Mouse (Mus musculus) cerebellum, adult (tissue): Measurements from ENCODE around the gene Micu1.

Experiments used
- ATAC-seq: cut with Nextera tagmentation; 2 replicates; pipeline ENCODE4 v1.9.2; 2017; ENCODE audit warnings: mild to moderate bottlenecking, moderate library complexity, mixed read lengths; ENCODE audit not compliant: insufficient number of reproducible peaks, low FRiP score, low TSS enrichment

The Micu1 gene

DNA sequence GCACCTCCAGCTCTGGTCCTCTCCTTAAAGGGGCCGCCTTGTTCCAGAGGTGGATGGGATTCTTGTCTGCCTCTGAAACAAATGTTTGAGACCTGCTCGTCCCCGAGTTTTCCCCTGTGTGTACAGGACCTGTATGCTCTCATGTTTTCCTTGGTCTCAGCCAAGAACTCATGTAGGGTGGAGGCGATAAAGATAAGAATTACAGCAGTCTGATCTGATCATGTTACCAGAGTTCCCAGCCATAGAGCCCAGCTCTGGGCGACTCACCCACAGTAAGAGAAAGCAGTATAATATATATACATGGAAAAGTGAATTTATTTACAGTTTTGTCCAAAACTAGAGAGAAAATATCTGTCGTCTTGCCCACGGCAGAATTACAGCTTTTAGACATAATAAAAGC lies 17.7 kb downstream of the Micu1 start:
- no peak for ATAC-seq

DNA sequence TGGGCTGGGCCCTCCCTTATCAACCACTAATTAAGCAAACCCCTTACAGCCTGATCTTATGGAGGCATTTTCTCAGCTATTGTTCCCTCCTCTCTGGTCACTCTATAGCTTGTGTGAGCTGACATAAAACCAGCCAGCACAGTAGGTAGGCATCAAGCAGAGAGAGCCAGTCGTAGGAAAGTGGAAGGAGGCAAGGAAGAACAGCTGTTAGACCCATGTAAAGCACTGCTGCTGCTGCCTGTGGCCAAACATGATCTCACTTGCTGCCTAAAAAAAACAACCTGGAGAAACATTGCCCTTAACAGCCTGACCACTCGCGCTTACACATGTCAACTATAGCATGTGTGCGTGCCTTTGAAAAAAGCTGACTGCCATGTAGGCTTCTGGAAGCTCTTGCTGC lies 19.3 kb downstream of the Micu1 start:
- no peak for ATAC-seq

DNA sequence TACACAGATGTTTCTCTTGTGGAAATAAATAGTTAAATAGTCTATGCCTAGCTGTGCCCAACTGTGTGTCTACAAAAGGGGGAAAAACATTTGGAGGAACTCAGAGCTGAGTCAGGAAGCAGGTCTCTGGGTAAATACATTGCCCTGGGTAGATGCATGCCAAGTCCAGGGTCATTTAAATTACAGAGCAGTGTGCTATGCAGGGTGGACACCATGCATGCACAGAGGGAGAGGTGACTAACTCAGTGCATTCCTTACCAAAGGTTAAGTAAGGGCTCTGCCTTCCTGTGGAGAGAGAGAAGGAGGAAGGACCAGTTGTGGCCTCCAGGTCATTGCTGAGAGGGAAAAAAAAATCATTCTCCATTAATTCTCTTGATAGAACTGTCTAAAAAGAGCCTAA lies 22.4 kb downstream of the Micu1 start:
- no peak for ATAC-seq

DNA sequence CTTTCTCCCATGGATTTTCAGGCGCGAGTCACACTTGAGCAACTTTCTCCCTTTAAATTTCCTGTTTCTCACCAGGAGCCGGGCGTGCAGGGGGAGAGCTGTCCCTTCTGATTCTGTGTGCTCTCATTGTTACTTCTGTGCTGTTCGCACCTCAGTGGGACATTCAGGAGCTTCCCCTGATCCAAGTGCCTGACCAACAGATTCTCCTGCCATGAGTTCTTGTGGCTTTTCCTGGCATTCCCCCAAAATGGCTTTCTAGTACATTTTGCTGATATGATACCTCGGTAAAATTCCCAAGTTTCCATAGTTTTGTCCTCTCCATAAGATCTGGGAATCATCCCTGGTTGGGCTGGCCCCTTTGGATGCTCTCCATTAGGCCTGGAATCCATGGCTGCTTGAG lies 25.0 kb downstream of the Micu1 start:
- ATAC-seq: no peak

DNA sequence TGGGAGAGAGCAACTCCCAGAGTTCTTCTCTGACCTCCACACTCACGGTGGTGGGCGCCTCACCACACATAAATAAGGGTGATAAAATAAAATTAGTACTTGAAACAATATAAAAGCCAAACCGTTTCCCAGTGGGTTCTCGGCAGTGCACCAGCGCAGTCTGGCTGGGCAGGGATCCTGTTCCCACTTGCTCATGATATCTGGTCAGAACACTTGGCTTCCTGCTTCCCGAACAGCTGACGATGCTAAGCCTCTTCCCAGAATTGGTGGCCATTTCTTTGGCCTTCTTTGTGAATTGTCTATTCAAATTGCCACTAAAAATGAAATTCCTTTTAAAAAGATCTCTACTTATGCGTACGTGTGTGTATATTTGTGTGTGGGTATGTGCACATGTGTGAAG lies 27.0 kb downstream of the Micu1 start:
- no peak for ATAC-seq

DNA sequence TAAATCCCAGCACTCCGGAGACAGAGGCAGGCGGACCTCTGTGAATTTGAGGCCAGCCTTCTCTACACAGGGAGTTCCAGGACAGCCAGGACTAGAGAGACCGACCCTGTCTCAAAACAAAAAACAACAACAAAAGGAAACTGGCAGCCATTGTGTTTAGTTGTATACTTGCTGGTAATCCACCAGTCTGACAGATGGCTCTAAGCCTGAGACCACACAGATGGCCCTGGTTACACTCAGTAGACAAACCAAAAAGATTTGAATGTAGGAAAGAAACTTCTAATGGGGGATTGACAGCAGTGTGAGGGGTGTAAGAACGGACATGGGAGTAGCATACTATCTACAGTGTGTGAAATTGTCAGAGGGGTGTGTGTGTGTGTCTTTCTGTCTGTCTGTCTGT lies 27.6 kb downstream of the Micu1 start:
- no peak for ATAC-seq

DNA sequence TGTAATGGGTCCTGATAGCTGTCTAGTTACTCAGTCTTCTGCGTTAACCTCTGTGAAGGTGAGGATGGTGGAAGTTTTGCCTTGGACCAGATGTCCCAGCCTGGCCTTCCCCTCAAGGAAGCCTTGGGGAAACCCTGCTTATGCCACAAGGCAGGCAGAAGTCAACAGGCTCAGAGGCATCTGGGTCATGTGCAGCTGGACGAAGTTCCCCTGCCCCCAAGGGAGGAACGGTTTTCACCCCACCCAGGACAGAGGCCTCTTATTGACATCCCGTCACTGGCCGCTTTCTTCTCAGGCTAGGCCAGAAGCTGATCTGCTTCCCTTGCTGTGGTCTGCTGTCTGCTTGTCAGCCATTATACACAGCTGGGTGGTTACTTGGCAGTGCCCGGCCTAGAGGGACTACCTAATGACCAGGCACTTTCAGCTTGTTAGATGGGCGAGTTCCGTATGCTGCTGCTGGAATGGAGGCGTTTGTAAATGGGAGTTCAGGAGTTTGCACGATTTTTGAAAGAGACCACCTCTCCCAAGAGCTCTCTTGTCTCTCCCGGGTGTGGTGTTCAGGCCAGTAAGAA lies 33.8 kb downstream of the Micu1 start:
- no peak for ATAC-seq

DNA sequence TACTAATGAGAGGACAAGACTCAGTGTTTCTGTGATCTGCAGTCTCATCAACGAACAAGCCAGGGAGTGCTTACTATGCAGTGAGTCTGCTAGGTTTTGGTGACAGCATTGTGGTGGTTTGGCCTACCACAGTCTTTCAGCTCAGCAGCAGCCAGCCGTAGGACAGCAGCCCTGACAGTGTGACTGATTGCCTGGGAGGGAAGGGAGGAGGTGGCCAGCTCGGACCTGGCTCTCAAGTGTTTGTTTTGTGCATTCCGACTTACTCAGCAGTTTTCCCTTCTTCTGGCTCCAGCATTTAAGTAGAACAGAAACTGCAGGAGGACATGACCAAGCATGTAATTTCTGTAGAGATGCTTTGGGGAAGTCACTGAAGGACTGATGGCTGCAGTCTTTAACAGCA lies 39.2 kb downstream of the Micu1 start:
- no peak for ATAC-seq

DNA sequence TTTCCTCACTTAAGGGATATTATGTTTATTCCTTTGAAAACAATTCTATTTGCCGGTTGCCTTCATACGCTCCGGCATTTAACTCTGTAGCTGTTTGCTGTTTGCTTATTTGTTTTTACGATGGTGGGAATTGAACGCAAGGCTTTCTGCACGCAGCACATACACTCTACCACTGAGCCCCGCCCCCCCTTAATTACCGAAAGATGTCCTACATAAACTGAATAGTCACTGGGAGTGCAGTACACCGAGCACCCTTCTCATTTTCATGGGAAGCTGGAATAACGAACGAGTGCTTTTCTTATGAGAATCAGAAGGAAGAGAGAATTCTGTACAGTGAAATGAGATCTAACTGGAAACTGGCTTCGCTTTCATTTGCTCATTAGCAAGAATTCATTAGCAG lies 41.1 kb downstream of the Micu1 start:
- ATAC-seq: no peak

DNA sequence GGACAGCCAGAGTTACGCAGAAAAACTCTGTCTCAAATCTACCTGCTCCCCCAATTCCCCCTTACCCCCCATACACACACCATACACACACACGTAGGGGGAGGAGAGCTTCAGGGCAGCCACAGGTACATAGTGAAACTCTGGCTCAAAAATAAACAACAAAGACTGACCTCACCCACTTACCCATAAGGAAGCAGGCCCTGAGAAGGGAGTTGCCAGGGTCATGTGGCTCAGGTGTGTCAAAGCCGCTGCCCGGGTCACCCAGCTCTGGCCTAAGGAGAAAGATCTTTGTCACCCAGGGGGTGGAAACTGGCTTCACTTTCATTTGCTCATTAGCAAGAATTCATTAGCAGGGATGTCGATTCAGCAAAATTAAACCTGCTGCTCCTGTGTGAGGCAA lies 41.7 kb downstream of the Micu1 start:
- ATAC-seq: no peak

DNA sequence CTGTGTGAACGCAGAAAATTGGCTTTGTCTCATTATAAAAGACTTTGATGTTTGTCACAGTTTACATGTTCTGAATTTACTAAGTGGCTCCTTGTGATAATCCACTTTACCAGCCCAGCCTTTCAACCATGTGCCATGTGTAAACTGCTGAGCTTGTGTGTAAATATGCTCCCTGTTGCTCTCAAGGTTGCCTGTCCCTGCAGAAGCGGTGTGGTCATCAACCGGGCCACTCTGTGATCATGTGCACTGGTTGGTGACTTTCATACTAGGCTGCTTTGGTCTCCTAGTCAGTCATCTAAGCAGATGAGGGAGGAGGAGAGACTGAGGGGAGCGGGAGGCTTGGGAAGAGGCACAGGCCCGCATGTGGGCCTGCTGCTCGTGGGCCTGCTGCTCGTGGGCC lies 45.1 kb downstream of the Micu1 start:
- ATAC-seq: no peak

DNA sequence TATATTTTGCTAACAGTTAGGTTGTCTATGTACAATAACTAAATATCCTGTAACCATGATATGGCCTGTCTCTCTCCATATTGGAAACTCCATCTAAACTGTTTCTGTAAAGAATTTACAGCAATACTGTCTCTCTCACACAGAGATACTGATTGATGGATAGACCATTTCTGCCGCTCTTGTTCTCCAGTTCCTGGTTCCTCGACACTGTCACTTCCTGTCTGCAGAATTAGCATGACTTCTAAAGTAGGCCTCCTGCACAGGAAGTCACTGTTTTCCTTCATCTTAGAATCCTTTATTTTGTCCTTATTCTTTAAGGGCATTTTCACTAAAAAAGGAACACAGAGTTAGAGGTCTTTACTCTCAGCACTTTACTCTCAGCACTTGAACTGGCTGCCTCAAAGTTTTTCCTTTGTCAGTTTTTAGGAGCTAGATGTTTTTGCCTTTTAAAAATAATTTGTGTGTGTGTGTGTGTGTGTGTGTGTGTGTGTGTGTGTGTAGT lies 46.5 kb downstream of the Micu1 start:
- ATAC-seq: no peak

DNA sequence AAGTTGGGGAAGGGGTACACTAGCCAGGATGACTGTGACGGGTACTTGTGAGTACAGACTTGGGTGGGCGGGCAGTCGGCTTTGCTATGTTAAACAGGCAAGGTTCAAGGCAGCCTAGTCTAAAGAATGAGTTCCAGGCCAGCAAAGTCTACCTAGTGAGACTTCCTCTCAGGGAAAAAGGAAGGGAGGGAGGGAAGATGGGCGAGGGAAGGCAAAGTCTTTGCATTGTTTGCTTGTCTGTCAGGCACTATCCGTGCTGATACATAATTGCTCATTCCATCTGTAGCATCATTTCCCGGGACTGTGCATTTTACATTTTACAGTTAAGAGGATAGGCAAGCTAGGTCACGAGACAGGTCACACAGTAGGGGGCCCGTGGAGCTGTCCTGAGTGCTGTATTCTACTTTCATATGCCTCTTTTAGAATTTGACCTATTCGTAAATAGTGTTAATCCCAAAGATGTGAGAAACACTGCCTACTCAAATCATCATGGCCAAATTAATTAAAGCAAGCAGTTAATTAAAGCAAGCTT lies 51.3 kb downstream of the Micu1 start:
- ATAC-seq: no peak

DNA sequence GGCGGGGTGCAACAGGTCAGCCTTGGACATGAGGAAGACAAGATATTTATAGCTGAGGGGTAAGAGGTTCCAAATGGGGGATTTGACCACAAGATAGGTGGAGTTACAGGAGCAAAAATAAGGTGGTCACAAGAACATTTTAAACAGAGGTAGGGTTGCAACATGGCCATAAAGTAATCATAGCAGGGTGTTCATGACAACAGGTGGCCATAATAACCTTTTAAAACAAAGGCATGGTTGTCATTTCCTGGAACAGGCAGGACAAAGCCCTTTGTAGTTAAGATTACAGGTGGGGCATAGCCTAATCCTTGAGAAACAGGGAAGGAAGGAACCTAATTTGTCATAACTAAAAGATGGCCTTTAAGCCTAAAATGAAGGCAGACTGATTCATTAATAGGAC lies 51.8 kb downstream of the Micu1 start:
- no peak for ATAC-seq

DNA sequence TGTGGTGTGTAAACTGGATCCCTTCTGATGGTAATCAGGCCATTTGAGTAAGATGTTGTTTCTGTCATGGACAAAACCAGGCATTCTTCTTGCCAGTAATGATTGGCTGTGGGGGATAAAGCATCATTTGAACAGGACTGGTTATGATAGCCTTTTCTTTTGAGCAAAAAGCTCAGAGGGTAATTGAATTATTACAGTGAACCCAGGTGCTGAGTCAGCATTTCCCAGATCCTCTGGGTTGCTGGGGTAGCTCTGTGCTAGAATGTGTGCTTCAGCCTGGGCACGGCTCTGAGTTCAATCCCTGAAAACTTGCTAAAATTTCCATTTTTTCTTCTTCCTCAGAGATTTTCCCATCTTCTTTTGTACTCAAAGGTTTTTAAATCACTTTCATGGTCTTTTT lies 52.6 kb downstream of the Micu1 start:
- ATAC-seq: no peak

DNA sequence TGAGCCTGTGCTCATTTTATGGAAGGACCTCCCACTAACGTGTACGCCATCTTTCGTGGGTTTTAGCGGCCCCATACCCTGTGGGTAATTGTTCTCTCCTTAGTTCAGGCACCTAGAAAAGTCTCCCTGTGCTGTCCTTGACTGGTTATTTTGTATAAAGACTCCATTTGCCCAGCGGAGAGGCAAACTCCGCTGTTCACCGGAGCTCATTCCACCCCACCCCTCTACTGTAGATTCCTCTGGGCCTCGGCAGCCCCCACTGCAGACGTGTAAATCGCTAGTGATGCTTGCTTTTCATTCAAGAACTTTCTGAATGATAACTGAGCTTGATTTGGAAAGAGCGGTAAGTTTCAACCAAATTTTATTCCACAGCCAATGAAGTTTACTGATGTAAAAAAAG lies 53.4 kb downstream of the Micu1 start:
- no peak for ATAC-seq

DNA sequence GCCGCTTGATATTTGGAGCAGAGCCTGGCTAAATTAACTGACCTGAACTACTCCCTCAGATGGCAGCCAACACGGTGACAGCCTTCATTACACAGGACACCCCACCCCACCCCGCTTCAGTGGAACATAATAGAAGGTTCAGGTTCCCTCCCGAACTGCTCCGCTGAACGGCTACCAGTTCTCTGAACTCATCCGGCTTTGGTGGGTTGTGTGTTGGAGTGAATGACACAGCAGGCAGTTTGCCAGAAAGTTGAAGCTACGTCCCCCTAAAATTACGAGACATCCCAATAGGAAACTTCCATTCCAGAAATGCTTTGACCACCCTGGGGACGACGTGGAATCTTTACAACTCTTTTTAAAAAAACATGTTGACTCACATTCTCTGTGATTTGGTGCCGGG lies 53.8 kb downstream of the Micu1 start:
- ATAC-seq: no peak

DNA sequence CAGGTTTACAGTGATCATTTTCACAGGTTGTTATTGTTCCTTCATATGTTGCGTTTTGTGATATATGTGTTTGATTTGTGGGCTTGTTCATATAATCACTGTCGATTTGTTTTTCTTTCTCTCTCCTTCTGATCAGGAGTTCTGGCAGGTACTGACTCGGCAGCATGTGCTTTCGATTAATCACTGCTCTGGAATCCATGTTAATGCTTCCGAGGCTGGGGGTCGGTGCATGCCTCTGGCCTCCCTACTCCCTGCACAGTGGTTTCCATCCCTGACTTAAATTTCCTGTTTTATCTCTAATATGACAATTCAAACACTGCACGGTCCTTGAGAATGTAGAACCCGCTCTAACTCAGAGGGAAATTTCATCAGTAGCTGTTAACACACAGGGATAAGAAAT lies 54.3 kb downstream of the Micu1 start:
- no peak for ATAC-seq

DNA sequence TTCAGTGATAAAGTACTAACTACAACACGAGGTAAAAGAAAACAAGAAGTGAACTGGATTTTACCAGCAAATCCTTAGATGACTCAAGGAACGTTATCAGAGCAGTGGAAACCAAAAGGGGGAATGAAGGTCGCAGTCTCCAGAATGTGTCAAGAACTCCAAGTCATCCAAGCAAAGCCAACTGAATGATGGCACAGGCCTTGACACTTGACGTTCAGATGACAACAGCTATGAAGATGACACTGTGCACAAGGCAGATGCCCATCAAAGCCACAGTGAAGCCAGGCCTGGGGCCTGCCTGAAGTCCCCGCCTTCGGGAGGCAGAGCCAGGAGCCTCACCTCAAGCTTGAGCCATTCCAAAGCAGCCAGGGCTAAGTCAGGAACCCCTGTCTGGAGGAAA lies 62.5 kb downstream of the Micu1 start:
- no peak for ATAC-seq

DNA sequence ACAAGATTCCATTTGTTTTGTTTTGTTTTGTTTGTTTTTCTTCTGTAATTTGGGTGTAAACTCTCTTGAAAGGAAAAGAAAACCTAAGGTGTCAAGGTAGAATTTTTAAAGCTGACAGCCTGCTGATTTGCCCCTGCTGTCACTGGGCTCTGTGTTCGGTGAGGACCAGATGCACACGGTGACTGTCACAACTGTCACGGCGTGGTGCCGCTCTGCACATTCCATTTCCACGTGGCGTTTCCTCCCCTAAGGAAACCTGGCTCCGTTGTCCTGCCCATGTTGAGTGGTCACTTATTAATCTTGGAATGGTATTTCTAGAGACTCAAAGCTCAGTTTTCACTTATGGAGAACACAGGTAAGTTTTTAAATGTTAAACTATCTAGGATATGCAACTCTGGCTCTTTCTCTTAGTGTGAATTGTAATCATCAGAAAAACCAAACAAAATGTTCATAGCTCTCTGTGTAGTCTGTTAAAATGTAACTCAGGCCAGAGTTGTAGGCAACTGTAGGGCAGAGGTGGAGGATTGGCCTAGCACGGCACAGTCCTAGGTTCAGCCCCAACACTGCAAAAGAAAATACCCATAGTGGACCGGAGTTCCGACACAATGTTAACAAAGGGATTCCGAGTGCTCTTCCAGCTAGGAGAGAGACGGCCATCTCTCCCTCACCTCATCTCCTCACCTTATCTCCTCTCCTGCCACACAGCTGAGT lies 66.2 kb downstream of the Micu1 start:
- no peak for ATAC-seq

DNA sequence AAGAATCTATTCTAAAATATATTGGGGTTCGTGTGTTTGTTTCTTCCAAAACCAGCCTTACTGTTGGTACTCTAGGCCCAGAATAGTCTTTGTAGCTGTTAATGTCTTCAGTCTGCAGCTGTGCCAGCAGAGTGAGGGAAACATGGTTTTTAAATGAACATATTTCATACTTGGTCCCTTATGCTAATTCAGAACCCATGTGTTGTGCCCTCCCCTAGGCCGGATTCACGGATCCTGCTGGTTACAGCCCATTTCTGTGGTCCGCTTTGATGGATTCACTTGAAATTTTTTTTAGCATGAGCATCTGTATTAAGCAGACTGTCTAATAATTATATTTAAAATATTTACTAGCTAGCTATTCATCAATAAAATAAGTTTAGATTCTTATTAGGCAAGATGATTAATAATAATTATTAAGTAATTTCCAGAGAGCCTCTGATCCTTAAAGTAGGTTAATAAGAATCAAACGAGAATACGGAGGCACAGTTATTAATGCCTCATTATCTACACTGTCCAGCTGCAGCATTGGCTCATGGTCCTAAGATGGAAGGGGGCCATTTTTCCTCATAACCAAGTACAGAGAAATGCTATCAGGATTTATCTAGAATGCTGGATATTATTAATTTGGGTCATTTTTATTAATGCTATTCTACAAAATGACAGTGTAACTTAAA lies 69.2 kb downstream of the Micu1 start:
- no peak for ATAC-seq

DNA sequence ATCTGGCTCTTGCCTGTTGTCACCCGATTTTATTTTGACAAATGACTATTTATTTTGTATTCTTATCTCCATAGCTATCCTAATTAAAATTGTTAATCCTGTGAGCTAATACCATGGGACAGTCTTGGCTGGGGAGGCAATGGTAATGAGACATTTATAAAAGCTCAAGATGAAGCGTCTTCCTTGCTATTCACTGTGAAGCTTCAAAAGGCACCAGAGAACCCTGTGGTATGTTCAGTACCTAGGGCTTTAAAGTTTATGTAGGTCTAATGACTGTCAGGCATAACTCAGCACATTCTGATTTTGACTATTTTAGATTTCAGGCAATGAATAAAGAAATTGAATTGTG lies 69.7 kb downstream of the Micu1 start:
- ATAC-seq: no peak
